Mouse (Mus musculus): ENCODE results near the gene Dgkh.

DNA sequence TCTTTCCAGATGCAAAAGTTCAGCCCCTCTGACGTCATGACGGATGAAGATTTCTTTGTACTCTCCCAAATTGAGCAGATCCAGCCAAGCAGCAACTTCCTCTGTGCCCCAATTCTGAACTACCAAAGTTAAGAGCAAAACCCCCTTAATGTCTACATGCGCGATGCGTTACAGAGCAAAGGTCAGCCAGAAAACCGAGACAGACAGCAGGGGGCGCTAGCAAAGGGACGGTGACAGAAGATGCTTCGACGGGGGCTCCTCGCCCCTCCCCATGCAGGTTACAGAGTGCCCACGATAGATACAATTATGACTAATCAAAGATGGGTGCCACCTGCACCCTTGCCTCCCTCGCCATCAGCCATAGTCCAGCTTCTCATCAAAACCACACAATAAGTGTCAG lies 156.7 kb downstream of the Dgkh start:
- no peak for TF ChIP-seq CTCF (IDR thresholded peaks at IDR 0.05; ENCODE audit: low read depth, low read length)
- TF ChIP-seq TAL1 (conservative IDR thresholded peaks at IDR 0.05; ENCODE audit: low read depth, low read length): no peak
